18 mouse cellular contexts compared by ENCODE assay signal in the genomic region with DNA sequence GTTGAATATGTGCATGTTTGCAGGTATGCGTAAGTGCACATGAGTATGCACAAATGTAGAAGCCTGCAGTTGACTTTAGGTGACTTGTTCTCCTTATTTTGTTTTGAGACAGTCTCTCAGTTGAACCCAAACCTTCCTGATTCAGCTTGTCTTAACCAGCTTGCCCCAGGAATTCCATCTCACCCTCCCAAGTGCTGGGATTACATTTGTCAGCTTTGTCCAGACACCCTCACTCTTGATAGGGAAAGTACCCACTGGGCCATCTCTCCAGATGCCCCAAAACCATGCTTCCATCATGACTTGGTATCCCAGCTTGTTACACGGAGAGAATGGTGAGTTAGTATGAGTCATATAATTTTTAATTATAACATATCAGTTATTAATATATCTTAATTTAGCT. TPM values are rescaled to one million over a fixed set of nuclear protein-coding genes. Genes with fewer than 3 reads are reported as not detected.
DNase-seq lines count a peak whose midpoint lies in the region; ATAC-seq and TF ChIP-seq lines count a peak whose summit lies in the region.
"Had no signal": no experiment of that assay in that cellular context is flagged by ENCODE, and none has a peak within 500 bp of the region (broad histone marks: within the 10 kb centered on the region; RNA-seq: fewer than 3 reads in every experiment).

No protein-coding gene starts in this region.

- H3K4me1 ChIP-seq in heart, embryonic 15.5 days (replicated peaks): peaks cover 46% of the 10 kb centered on the region
- H3K4me1 ChIP-seq in liver, adult 2 months (ENCODE audit: control insufficient read depth, insufficient read depth, low read length): peaks cover 7% of the 10 kb centered on the region
- H3K4me1 ChIP-seq in intestine, embryonic 15.5 days (replicated peaks): peaks cover 11% of the 10 kb centered on the region
- peaks cover 16% of the 10 kb centered on the region for H3K4me1 ChIP-seq in forebrain, embryonic 12.5 days

- 84% methylated on average over 2 of the region's 2 CpGs for WGBS in heart, embryonic 15.5 days
- 75% methylated on average over 2 of the region's 2 CpGs for WGBS in liver, adult 2 months
- WGBS in intestine, embryonic 15.5 days: 92% methylated on average over 2 of the region's 2 CpGs
- WGBS in forebrain, embryonic 12.5 days: 94% methylated on average over 2 of the region's 2 CpGs

- H3K79me2 ChIP-seq in liver, adult 2 months (ENCODE audit: control insufficient read depth, insufficient read depth, low read length): peaks cover 3% of the 10 kb centered on the region; the same call in 1 of the 2 replicates

- peaks cover 8% of the 10 kb centered on the region for H3K36me3 ChIP-seq in heart, embryonic 15.5 days
- no peaks in the 10 kb centered on the region for H3K36me3 ChIP-seq in liver, adult 2 months (ENCODE audit: control insufficient read depth, insufficient read depth, low read length)
- peaks cover 4% of the 10 kb centered on the region; the same call in 1 of the 2 replicates for H3K36me3 ChIP-seq in intestine, embryonic 15.5 days
- no peaks in the 10 kb centered on the region; the same call in 1 of the 2 replicates for H3K36me3 ChIP-seq in forebrain, embryonic 12.5 days (replicated peaks)
- H3K36me3 ChIP-seq: neural tube, embryonic 15.5 days had no signal

- H3K27me3 ChIP-seq in heart, embryonic 15.5 days: no peaks in the 10 kb centered on the region
- no peaks in the 10 kb centered on the region for H3K27me3 ChIP-seq in liver, adult 2 months (ENCODE audit: control insufficient read depth, insufficient read depth, low read length)
- H3K27me3 ChIP-seq in intestine, embryonic 15.5 days (replicated peaks): no peaks in the 10 kb centered on the region
- no peaks in the 10 kb centered on the region for H3K27me3 ChIP-seq in forebrain, embryonic 12.5 days
- H3K27me3 ChIP-seq: forebrain, embryonic 15.5 days; neural tube, embryonic 15.5 days had no signal

- no peak overlapping the region for H3K9ac ChIP-seq in heart, embryonic 15.5 days
- no peak overlapping the region for H3K9ac ChIP-seq in liver, adult 2 months (ENCODE audit: low read depth, low read length)
- no peak overlapping the region for H3K9ac ChIP-seq in intestine, embryonic 15.5 days
- H3K9ac ChIP-seq in forebrain, embryonic 12.5 days: no peak overlapping the region
- H3K9ac ChIP-seq: forebrain, embryonic 15.5 days; neural tube, embryonic 15.5 days had no signal

- H3K4me2 ChIP-seq in heart, embryonic 15.5 days: no peak overlapping the region
- H3K4me2 ChIP-seq in intestine, embryonic 15.5 days (replicated peaks): no peak overlapping the region
- H3K4me2 ChIP-seq in forebrain, embryonic 12.5 days: no peak overlapping the region
- H3K4me2 ChIP-seq: forebrain, embryonic 15.5 days; heart, embryonic 11.5 days; neural tube, embryonic 15.5 days had no signal

- peak overlapping the region; percentile 78 for H3K27ac ChIP-seq in heart, embryonic 15.5 days
- H3K27ac ChIP-seq in liver, adult 2 months (replicated peaks; ENCODE audit: insufficient read depth, low read depth, low read length): peak overlapping the region; percentile 40; the same call in 1 of the 2 replicates
- H3K27ac ChIP-seq in intestine, embryonic 15.5 days: 0 out of 2 replicates have a peak overlapping the region, but pooled peaks have one; percentile 74
- no peak overlapping the region for H3K27ac ChIP-seq in forebrain, embryonic 12.5 days
- H3K27ac ChIP-seq: forebrain, embryonic 15.5 days; limb, embryonic 10.5 days; midbrain, embryonic 10.5 days; neural tube, embryonic 15.5 days had no signal

- H3K9me3 ChIP-seq in heart, embryonic 15.5 days (replicated peaks): no peaks in the 10 kb centered on the region
- no peaks in the 10 kb centered on the region for H3K9me3 ChIP-seq in intestine, embryonic 15.5 days
- no peaks in the 10 kb centered on the region for H3K9me3 ChIP-seq in forebrain, embryonic 12.5 days
- H3K9me3 ChIP-seq: forebrain, embryonic 15.5 days; G1E; limb, embryonic 10.5 days; midbrain, embryonic 10.5 days; neural tube, embryonic 15.5 days had no signal

- no peak overlapping the region for H3K4me3 ChIP-seq in heart, embryonic 15.5 days
- no peak overlapping the region for H3K4me3 ChIP-seq in liver, adult 2 months (ENCODE audit: insufficient read depth, low read depth, low read length)
- no peak overlapping the region for H3K4me3 ChIP-seq in intestine, embryonic 15.5 days (replicated peaks)
- no peak overlapping the region for H3K4me3 ChIP-seq in forebrain, embryonic 12.5 days (replicated peaks)
- H3K4me3 ChIP-seq: forebrain, embryonic 15.5 days; limb, embryonic 10.5 days; midbrain, embryonic 10.5 days; neural tube, embryonic 15.5 days had no signal

- no peak for DNase-seq in heart, adult 8-10 months (ENCODE audit: low spot score)
- DNase-seq in liver, adult 2 months (ENCODE audit: extremely low read depth, low read depth, low spot score): no peak
- DNase-seq in liver (no peak), adipocyte (ENCODE audit: low spot score) (peak; percentile 3)
- no peak for DNase-seq in neural tube, embryonic 10.5 days (ENCODE audit: extremely low spot score, low spot score)
- DNase-seq: embryo, embryonic 11 days; retina, postnatal 1 day; thymus, postnatal 14 days had no signal

- no peak for ATAC-seq in heart, embryonic 15.5 days (replicated peaks; ENCODE audit: insufficient number of reproducible peaks, insufficient read depth, low FRiP score, low read depth)
- ATAC-seq in intestine, embryonic 15.5 days: no peak
- ATAC-seq in forebrain, embryonic 12.5 days (ENCODE audit: low FRiP score): no peak
- ATAC-seq: forebrain, embryonic 15.5 days; hindbrain, embryonic 16.5 days had no signal

- no peak for TF ChIP-seq CTCF in liver, adult 2 months (IDR thresholded peaks at IDR 0.05; ENCODE audit: low read depth, low read length)

- TF ChIP-seq POLR2A in liver, adult 2 months (IDR thresholded peaks at IDR 0.05; ENCODE audit: extremely low read depth, insufficient read depth, low read length): no peak

RNA-seq across cellular contexts. Expression of a gene that starts 44.6 kb away (rescaled TPM):
- polyA plus RNA-seq in heart, embryonic 15.5 days (2015; fragmentation: Nextera tagmentation; extraction: Ambion mirVana): 48.9 and 56.4 TPM in 2 replicates
- total RNA-seq in heart, adult 8-10 months (2022): 10 to 100 TPM; 16.8 to 19.9 (median 18.3) TPM
- total RNA-seq in liver, adult 2 months (2014; rRNA removed): 6.6 and 8.3 TPM in 2 replicates
- 6.0 and 6.8 TPM in 2 replicates for polyA plus RNA-seq in liver, adult 2 months (2012; rRNA removed)
- 42.7 and 43.0 TPM in 2 replicates for polyA plus RNA-seq in intestine, embryonic 15.5 days (2015; fragmentation: Nextera tagmentation; extraction: Ambion mirVana)
- polyA plus RNA-seq in forebrain, embryonic 12.5 days (2016; fragmentation: Nextera tagmentation; extraction: Ambion mirVana): 74.0 and 76.8 TPM in 2 replicates

RNA-seq across cellular contexts. Expression of a gene that starts 45.2 kb away (rescaled TPM):
- polyA plus RNA-seq in heart, embryonic 15.5 days (2015; fragmentation: Nextera tagmentation; extraction: Ambion mirVana): 14.3 and 16.2 TPM in 2 replicates
- 10 to 100 TPM; 34.2 to 44.5 (median 40.9) TPM for total RNA-seq in heart, adult 8-10 months (2022)
- 9.4 and 10.7 TPM in 2 replicates for total RNA-seq in liver, adult 2 months (2014; rRNA removed)
- 2.1 and 2.8 TPM in 2 replicates for polyA plus RNA-seq in liver, adult 2 months (2012; rRNA removed)
- 10.1 and 12.6 TPM in 2 replicates for polyA plus RNA-seq in intestine, embryonic 15.5 days (2015; fragmentation: Nextera tagmentation; extraction: Ambion mirVana)
- 4.5 and 5.3 TPM in 2 replicates for polyA plus RNA-seq in forebrain, embryonic 12.5 days (2016; fragmentation: Nextera tagmentation; extraction: Ambion mirVana)
